Mouse (Mus musculus): ENCODE measurements at regions not wholly inside any gene's neighbourhood (a gene's known extent, or its start where the extent isn't known, plus 50 kb on each side); places are given as distances from the start of the nearest gene placed in this dataset.

DNA sequence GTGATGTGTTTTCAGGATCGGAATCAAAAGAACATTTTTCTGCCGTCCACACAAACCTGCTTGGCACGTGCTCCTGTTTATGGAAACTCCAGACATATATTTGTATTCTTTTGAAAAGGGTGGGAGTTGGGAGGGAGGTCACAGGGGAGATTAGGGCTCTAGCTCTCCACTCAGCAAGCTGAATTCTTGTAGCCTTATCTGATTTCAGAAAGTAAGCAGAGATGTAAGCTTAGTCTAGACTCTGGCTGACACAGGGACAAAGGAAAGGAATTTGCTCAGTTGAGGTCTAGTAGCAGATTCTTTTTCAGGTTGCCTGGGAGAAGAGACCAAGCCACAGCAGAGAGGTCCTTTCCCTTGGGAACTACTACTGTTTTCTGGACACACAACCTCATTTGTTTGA lies 253.1 kb downstream of the Map2k6 start:
- no peak for TF ChIP-seq POLR2A (IDR thresholded peaks at IDR 0.05; ENCODE audit: borderline replicate concordance, insufficient read depth, low read length)
- no peak for TF ChIP-seq CTCF (IDR thresholded peaks at IDR 0.05; ENCODE audit: borderline replicate concordance, insufficient read depth, low read depth, low read length)

Data from cerebellum, adult 2 months (tissue).